Comparison of ENCODE assay signal across 24 mouse cellular contexts in genomic region chr6:31946572-31946971, GRCm38 (mm10).
"Had no signal": no experiment of that assay in that cellular context is flagged by ENCODE, and none has a peak within 500 bp of the region (broad histone marks: within the 10 kb centered on the region; RNA-seq: fewer than 3 reads in every experiment).

No protein-coding gene starts in this region.

- H3K4me2 ChIP-seq: heart, embryonic 11.5 days; heart, embryonic 13.5 days; heart, embryonic 15.5 days; hindbrain, embryonic 13.5 days; hindbrain, embryonic 15.5 days; intestine, embryonic 15.5 days; limb, embryonic 12.5 days; liver, embryonic 11.5 days had no signal

- H3K27me3 ChIP-seq: heart, embryonic 13.5 days; heart, embryonic 15.5 days; hindbrain, embryonic 15.5 days; intestine, embryonic 15.5 days; limb, embryonic 12.5 days had no signal

- ATAC-seq: hindbrain, postnatal 0 days; intestine, embryonic 15.5 days; intestine, postnatal 0 days had no signal

- H3K9me3 ChIP-seq: heart, embryonic 13.5 days; heart, embryonic 15.5 days; hindbrain, embryonic 13.5 days; hindbrain, embryonic 15.5 days; intestine, embryonic 15.5 days; limb, embryonic 10.5 days; limb, embryonic 12.5 days had no signal

- H3K9ac ChIP-seq: heart, embryonic 13.5 days; heart, embryonic 15.5 days; hindbrain, embryonic 13.5 days; hindbrain, embryonic 15.5 days; intestine, embryonic 15.5 days; limb, embryonic 12.5 days had no signal

- H3K4me1 ChIP-seq: heart, embryonic 13.5 days; heart, embryonic 15.5 days; intestine, embryonic 15.5 days; limb, embryonic 10.5 days; limb, embryonic 12.5 days had no signal

- H3K36me3 ChIP-seq: heart, embryonic 13.5 days; heart, embryonic 15.5 days; hindbrain, embryonic 13.5 days; hindbrain, embryonic 15.5 days; intestine, embryonic 15.5 days; limb, embryonic 10.5 days; limb, embryonic 12.5 days had no signal

- DNase-seq: gastrocnemius, postnatal 14 days; gastrocnemius, postnatal 36 days; heart, adult 11 months; heart, adult 2 months; heart, postnatal 14 days; heart, postnatal 36 days; kidney, adult 18-20 months; kidney, adult 8-10 months; kidney, postnatal 10 days; kidney, postnatal 25 days; kidney, postnatal 4 days; liver had no signal

- H3K4me3 ChIP-seq: heart, adult 2 months; heart, embryonic 13.5 days; heart, embryonic 15.5 days; hindbrain, embryonic 13.5 days; hindbrain, embryonic 15.5 days; intestine, embryonic 15.5 days; layer of hippocampus, adult 2 months; limb, embryonic 10.5 days; limb, embryonic 12.5 days had no signal

- H3K27ac ChIP-seq: heart, adult 2 months; heart, embryonic 13.5 days; heart, embryonic 15.5 days; hindbrain, embryonic 13.5 days; hindbrain, embryonic 15.5 days; hindbrain, postnatal 0 days; intestine, embryonic 15.5 days; limb, embryonic 10.5 days; limb, embryonic 12.5 days had no signal
